Mouse (Mus musculus): ENCODE data around the gene Adgb. TPM values are rescaled to one million over a fixed set of nuclear protein-coding genes. Genes with fewer than 3 reads are reported as not detected.

The Adgb gene
- total RNA-seq, 2 experiments from 2014 or later = 0.05 to 0.21 TPM

DNA sequence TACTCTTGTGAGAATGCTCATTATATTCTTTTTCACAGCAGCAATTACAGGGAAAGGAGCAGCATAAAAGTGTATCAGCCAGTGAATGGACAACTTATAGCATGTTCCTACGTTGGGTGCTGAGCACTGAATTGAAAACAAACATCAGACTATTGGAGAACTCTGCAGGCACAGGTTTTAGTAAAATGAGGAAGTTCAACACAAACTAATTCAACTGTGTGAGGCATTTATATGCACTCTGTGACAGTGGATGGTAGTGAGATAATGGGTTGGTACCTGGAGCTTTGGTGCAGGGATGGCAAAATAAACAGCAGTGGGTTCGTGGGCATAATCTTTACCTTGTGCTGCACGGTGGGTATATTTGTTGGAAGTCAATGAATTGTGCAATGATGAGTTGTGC lies 121.6 kb downstream of the Adgb start:
- DNase-seq = no peak

GRCm38 (mm10) chr10:10343930-10344329 lies 128.2 kb downstream of the Adgb start:
- DNase-seq = no peak

DNA sequence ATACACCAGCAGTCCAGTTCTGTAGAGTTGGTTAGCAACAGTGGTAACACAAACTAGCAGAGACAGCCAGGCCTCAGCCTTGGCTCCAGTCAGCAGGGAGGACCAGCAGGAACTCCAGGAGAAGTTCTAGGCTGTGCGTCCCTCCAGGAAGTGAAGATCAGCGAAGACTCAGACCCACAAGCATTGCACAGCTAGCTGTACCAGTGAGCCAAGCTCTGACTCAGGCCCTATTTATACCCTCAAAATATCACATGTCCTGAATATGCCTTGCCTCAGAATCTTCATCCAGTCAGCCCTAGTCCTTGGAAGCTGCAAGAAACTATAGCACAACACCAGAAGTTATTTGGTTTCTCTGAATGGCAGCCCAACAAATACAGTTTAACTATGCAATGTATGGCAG lies 146.6 kb downstream of the Adgb start:
- DNase-seq = peak; percentile 35 to 53

- no peak for DNase-seq
These were observed 149.2 kb downstream of the Adgb start for GRCm38 (mm10) chr10:10322961-10323360.

- peak; percentile 80 to 83 for DNase-seq
These were observed 150.9 kb downstream of the Adgb start for GRCm38 (mm10) chr10:10321119-10321781.

GRCm38 (mm10) chr10:10320364-10321083 lies 151.6 kb downstream of the Adgb start:
- peak in 1 of 2 experiments; percentile 12 for DNase-seq

GRCm38 (mm10) chr10:10318086-10318485 lies 154.0 kb downstream of the Adgb start:
- no peak for DNase-seq

- DNase-seq = no peak
These were observed 156.5 kb downstream of the Adgb start for GRCm38 (mm10) chr10:10315631-10316030.

GRCm38 (mm10) chr10:10314521-10314920 lies 157.6 kb downstream of the Adgb start:
- no peak for DNase-seq

DNA sequence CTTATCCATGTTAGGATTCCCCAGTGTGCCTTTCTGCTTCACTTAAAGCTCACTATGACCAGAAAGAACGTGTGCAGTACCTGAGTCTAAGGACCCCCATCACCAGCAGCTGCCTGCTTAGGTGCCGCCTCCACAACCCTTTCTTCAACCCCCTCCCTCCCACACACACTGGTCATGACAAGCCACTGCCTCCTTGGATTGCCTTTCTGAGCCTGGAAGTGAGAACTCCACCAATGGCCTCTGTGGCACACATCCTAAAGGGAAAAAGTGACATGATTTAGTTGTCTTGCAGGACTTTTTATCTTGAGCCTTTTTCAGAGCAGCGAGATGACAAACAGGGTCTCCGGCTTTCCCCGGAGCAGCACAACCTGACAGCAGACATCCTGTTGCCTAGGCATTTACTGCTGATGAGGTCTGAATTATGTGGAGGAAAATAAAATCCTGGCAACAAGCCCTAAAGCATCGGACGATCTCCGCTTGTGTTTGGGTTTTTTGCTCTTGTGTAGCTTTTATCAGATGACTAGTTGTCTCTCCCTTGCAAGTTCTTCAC lies 162.2 kb downstream of the Adgb start:
- DNase-seq = no peak

DNA sequence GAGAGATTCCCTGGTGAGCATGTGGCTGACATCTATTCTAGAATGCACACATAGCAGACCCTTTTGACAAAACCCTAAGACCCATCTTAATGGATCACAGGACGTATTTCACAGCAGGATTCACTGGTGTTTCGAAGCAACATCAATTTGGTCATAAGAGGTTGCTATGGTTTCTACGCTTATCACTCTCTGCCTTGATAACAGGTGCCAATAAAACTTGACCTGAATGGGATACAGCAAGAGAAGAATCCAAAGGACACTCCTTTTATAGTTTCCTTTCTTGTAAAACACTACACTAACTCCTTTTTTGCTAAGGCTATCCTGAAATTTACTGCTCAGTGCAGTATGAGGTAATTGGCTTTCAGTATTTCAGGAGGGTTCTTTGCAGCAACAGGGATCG lies 163.1 kb downstream of the Adgb start:
- no peak for DNase-seq

DNA sequence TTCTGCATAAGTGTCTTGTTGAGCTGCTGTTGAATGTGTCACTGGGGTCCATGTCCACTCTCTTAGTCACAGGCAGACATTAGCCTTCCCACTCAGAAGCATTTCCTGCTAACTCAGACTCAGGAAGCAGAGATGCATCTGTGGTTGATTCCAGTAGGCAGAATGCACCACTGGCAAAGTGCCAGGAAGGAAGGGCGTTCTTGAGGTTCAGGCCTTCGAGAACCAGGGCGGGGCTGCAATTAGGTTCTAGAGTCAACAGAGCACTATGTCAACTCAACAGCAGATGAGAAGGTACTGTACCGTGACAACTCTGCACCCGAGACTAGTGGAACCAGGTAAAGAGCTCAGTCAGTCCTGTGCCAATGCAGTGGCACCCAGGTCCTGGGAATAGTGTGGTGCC lies 164.7 kb downstream of the Adgb start:
- DNase-seq = no peak

- DNase-seq = no peak
These were observed 167.8 kb downstream of the Adgb start for GRCm38 (mm10) chr10:10304370-10304769.

DNA sequence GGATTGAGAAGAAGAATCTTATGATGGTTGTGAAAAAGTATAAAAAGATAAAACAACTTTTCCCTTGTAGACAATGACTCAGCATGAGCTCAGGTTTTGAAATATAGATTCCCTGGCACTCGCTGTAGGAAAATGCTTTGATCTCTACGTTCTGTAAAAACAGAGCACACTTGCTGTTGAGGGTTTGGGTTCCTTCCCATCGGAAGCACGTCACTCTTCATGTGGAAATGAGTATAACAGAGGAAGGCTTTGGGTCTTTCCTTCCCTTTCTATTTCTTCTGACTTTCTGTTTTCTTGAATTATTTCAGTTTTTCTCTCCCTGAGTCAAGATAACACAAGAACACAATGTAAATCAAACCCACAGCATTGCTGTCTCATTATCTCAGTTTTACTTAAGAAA lies 170.4 kb downstream of the Adgb start:
- no peak for DNase-seq

- DNase-seq = no peak
These were observed 171.1 kb downstream of the Adgb start for GRCm38 (mm10) chr10:10300915-10301439.

- DNase-seq = no peak
These were observed 172.1 kb downstream of the Adgb start for GRCm38 (mm10) chr10:10299987-10300386.

DNA sequence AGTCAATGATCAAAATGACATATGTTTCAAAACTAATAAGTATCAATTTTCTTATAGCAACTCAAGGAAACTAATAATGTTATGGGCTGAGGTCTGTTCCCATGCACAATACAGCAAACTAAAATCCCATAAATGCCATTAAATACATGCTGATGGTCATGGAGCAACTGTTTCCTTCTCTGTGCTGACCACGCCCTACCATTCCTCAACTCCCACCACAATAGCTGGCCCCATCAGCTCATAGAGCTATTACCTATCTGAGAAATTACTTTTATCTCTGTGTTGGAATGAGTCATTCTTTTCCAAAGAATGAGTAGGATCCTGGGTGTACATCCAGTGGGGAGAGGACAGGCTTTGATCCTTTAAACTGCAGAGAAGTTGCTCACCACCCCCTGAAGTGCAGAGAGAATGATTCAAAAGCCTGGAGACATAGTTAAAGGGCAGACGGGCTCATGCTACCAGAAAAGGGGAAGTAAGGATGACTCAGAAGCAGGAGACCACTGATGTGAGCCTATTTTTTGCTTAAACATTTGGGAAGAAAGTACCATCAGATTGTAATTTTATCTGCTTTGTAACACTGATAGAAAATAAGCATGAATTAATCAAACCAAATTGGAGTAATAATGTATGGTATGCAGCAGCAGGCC lies 184.8 kb downstream of the Adgb start:
- peak in 1 of 2 experiments; percentile 6 for DNase-seq

Other genes with a start within 250 kb of the Adgb start
- gene Rab32, start 85.9 kb upstream of the Adgb start, total RNA-seq (2021) = 1 to 10 TPM; 1.6 to 2.1 TPM
- gene Gm10944, start 209.0 kb upstream of the Adgb start, total RNA-seq (2021) = not detected

All from heart, adult 18-20 months (tissue).